Mouse (Mus musculus) C2C12 (cell line): Measurements from ENCODE around the gene Slc38a1.

Source experiments
- CTCF ChIP-seq: IDR thresholded peaks from one replicate; pipeline ENCODE4 v1.5.1; 2011; ENCODE audit not compliant: control insufficient read depth, insufficient read depth, insufficient read length
- MAX ChIP-seq: IDR thresholded peaks from one replicate; pipeline ENCODE4 v1.6.1; 2011; ENCODE audit warnings: mild to moderate bottlenecking, control low read depth
- USF1 ChIP-seq: IDR thresholded peaks from one replicate; pipeline ENCODE4 v1.6.1; 2011; ENCODE audit warnings: low read depth, mild to moderate bottlenecking, control low read depth, moderate library complexity

- TF ChIP-seq CTCF (no peak), USF1 (no peak), MAX (no peak)
These were observed 23.9 kb upstream of the Slc38a1 start for GRCm38 (mm10) chr15:96666663-96667062.
